15 mouse cellular contexts compared by ENCODE assay signal in genomic region chr9:101015324-101015723, GRCm38 (mm10).
"Had no signal": no experiment of that assay in that cellular context is flagged by ENCODE, and none has a peak within 500 bp of the region (broad histone marks: within the 10 kb centered on the region; RNA-seq: fewer than 3 reads in every experiment).

No protein-coding gene starts in this region.

- DNase-seq: layer of hippocampus, adult 9-11 months; liver; lung, adult 18-20 months; lung, postnatal 10 days; lung, postnatal 4 days; midbrain, embryonic 14.5 days; thymus, adult 18-20 months; thymus, postnatal 36 days had no signal

- H3K9ac ChIP-seq: intestine, embryonic 15.5 days; limb, embryonic 13.5 days; liver, embryonic 12.5 days; liver, embryonic 15.5 days had no signal

- H3K9me3 ChIP-seq: intestine, embryonic 15.5 days; limb, embryonic 10.5 days; limb, embryonic 13.5 days; liver, embryonic 12.5 days; liver, embryonic 15.5 days had no signal

- H3K4me3 ChIP-seq: intestine, embryonic 15.5 days; layer of hippocampus, adult 2 months; limb, embryonic 10.5 days; limb, embryonic 13.5 days; liver, embryonic 12.5 days; liver, embryonic 15.5 days had no signal

- H3K36me3 ChIP-seq: intestine, embryonic 15.5 days had no signal

- H3K4me2 ChIP-seq: intestine, embryonic 15.5 days; limb, embryonic 13.5 days; liver, embryonic 12.5 days; liver, embryonic 15.5 days; midbrain, embryonic 11.5 days had no signal

- ATAC-seq: intestine, embryonic 15.5 days; liver, embryonic 12.5 days had no signal

- H3K27ac ChIP-seq: intestine, embryonic 15.5 days; layer of hippocampus, adult 2 months; limb, embryonic 10.5 days; limb, embryonic 13.5 days; liver, embryonic 12.5 days; liver, embryonic 15.5 days had no signal

- H3K27me3 ChIP-seq: intestine, embryonic 15.5 days; limb, embryonic 13.5 days; liver, embryonic 12.5 days; liver, embryonic 15.5 days had no signal

- H3K4me1 ChIP-seq: intestine, embryonic 15.5 days; limb, embryonic 10.5 days; limb, embryonic 13.5 days had no signal
